Mouse (Mus musculus): ENCODE measurements at regions not wholly inside any gene's neighbourhood (a gene's known extent, or its start where the extent isn't known, plus 50 kb on each side); places are given as distances from the start of the nearest gene placed in this dataset.

DNA sequence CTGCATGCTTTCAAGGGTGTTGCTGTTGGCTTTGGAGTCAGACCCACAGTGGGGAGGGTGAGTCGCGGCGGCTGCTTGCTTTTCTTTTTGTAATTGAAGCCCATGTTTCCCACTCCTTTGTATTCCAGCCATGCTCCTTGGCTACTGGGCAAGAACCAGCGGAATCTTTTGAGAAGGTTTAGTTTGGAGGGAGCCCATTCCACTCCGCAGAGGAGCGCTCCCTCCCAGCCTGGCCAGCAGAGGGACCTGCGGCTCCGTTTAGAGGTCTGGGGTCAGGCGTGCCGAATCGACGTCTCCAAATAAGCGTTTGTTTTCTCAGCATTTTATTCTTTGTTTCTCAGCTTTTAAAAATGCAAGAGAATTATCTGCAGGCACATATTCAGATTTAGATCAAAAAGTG lies 149.6 kb upstream of the Ttc29 start:
- TF ChIP-seq CTCF (IDR thresholded peaks at IDR 0.05; ENCODE audit: low read depth, low read length) (peak; percentile 51), POLR2A (IDR thresholded peaks at IDR 0.05; ENCODE audit: extremely low read depth, insufficient read depth, low read length) (no peak)
